Mouse (Mus musculus) kidney, adult 2 months (tissue): ENCODE data around the gene Olfr27.

ENCODE experiments used
- CTCF ChIP-seq: fragments of 200-500 bp; conservative IDR thresholded peaks from 2 replicates; pipeline ENCODE4 v1.5.1; 2011; ENCODE audit warnings: low read depth, mild to moderate bottlenecking, control low read depth, low read length, moderate library complexity, mixed read lengths; ENCODE audit not compliant: insufficient read depth, insufficient read length
- POLR2A ChIP-seq: fragments of 200-500 bp; IDR thresholded peaks from one replicate; pipeline ENCODE4 v1.6.1; 2011; ENCODE audit warnings: low read depth, low read length, control low read depth

DNA sequence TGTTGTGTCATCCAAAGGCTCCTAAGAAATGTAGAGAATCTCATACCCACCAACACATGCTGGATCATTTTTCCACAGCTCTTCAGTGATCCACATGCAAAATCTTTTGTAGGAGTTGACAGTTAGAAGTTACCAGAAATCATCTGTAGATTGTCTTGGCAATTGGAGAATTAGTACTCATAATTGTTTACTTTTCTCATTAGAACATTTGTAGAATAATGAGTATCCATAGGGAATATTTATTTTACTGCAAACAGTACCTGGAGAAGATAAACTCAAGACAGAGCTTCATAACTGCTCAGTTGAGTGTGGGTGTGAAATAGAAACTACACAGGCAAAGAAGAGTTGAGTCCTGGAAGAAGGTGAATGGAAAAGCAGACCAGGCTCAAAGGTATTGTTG is at the start of gene Olfr27:
- TF ChIP-seq CTCF (no peak), POLR2A (no peak)
